Mouse (Mus musculus) 416B (cell line): Measurements from ENCODE around the gene Hnrnpd.

Experiments used
- DNase-seq: peaks from one replicate; pipeline ENCODE4 v3.0.0; 2011; ENCODE audit warnings: low read depth

Gene Hnrnpd

GRCm38 (mm10) chr5:99978699-99979442 is at the start of gene Hnrnpd, which contains the start of gene 4930524J08Rik:
TSS of gene Hnrnpd (minus strand) at chr5:99978938.
TSS of gene 4930524J08Rik (plus strand) at chr5:99979061.
- peak; percentile 96 for DNase-seq

GRCm38 (mm10) chr5:100024868-100025267 is 46.1 kb upstream of the Hnrnpd start:
- no peak for DNase-seq

GRCm38 (mm10) chr5:100024403-100024802 is 45.7 kb upstream of the Hnrnpd start:
- no peak for DNase-seq

- no peak for DNase-seq
These were observed 41.4 kb upstream of the Hnrnpd start for GRCm38 (mm10) chr5:100020089-100020488.

GRCm38 (mm10) chr5:100012599-100012998 is 33.9 kb upstream of the Hnrnpd start:
- DNase-seq = no peak

GRCm38 (mm10) chr5:100008485-100008884 is 29.7 kb upstream of the Hnrnpd start:
- DNase-seq = no peak

- DNase-seq = peak; percentile 18
These were observed 28.3 kb upstream of the Hnrnpd start for GRCm38 (mm10) chr5:100007040-100007375.

- DNase-seq = no peak
These were observed 27.7 kb upstream of the Hnrnpd start for GRCm38 (mm10) chr5:100006324-100007039.

GRCm38 (mm10) chr5:100005896-100006295 is 27.2 kb upstream of the Hnrnpd start:
- DNase-seq = no peak

- no peak for DNase-seq
These were observed 26.7 kb upstream of the Hnrnpd start for GRCm38 (mm10) chr5:100005431-100005830.

- DNase-seq = peak; percentile 32
These were observed 25.2 kb upstream of the Hnrnpd start for GRCm38 (mm10) chr5:100003895-100004294.

- no peak for DNase-seq
These were observed 21.8 kb upstream of the Hnrnpd start for GRCm38 (mm10) chr5:100000500-100000899.

- no peak for DNase-seq
These were observed 21.3 kb upstream of the Hnrnpd start for GRCm38 (mm10) chr5:100000048-100000447.

- DNase-seq = no peak
These were observed 15.9 kb upstream of the Hnrnpd start for GRCm38 (mm10) chr5:99994680-99995079.

GRCm38 (mm10) chr5:99994166-99994565 is 15.4 kb upstream of the Hnrnpd start:
- DNase-seq = no peak

- no peak for DNase-seq
These were observed 4.8 kb upstream of the Hnrnpd start for GRCm38 (mm10) chr5:99983452-99984061.

- peak; percentile 78 for DNase-seq
These were observed 1.0 kb downstream of the Hnrnpd start for GRCm38 (mm10) chr5:99977516-99978301.

- DNase-seq = peak; percentile 62
These were observed 2.3 kb downstream of the Hnrnpd start for GRCm38 (mm10) chr5:99976334-99976955.

GRCm38 (mm10) chr5:99975776-99976175 is 3.0 kb downstream of the Hnrnpd start:
- no peak for DNase-seq

- DNase-seq = no peak
These were observed 3.7 kb downstream of the Hnrnpd start for GRCm38 (mm10) chr5:99975061-99975460.

- peak; percentile 87 for DNase-seq
These were observed 4.8 kb downstream of the Hnrnpd start for GRCm38 (mm10) chr5:99973941-99974340.

- DNase-seq = no peak
These were observed 18.8 kb downstream of the Hnrnpd start for GRCm38 (mm10) chr5:99959960-99960359.
